Mouse (Mus musculus) heart, adult 8-10 months (tissue): ENCODE measurements at regions not wholly inside any gene's neighbourhood (a gene's known extent, or its start where the extent isn't known, plus 50 kb on each side); places are given as distances from the start of the nearest gene placed in this dataset.

Source experiments
- DNase-seq: peaks from one replicate; pipeline ENCODE4 v3.0.0; 2022; ENCODE audit warnings: low spot score

- DNase-seq, result peak; percentile 45
Observed at GRCm38 (mm10) chr7:95082248-95082647, 1088.8 kb upstream of the Tenm4 start.

GRCm38 (mm10) chr7:95084328-95084727 is 1086.7 kb upstream of the Tenm4 start:
- DNase-seq, result no peak

GRCm38 (mm10) chr7:95091360-95091759 is 1079.7 kb upstream of the Tenm4 start:
- DNase-seq, result no peak

GRCm38 (mm10) chr7:95129020-95129419 is 1042.0 kb upstream of the Tenm4 start:
- no peak for DNase-seq

GRCm38 (mm10) chr7:95133038-95133437 is 1038.0 kb upstream of the Tenm4 start:
- DNase-seq, result no peak

GRCm38 (mm10) chr7:95134062-95134625 is 1036.9 kb upstream of the Tenm4 start:
- DNase-seq, result no peak

- DNase-seq, result peak; percentile 36
Observed at GRCm38 (mm10) chr7:95141778-95142177, 1029.3 kb upstream of the Tenm4 start.

- no peak for DNase-seq
Observed at GRCm38 (mm10) chr7:95143037-95143436, 1028.0 kb upstream of the Tenm4 start.
